Mouse (Mus musculus): ENCODE data around the gene Rhod.
"Not testable (repeated sequence)": the region's sequence is repeated elsewhere in the genome, so short reads cannot be mapped to it uniquely, and the experiment has no call there.

Rhod gene

GRCm38 (mm10) chr19:4417183-4417582 is 22.0 kb downstream of the Rhod start:
- DNase-seq (ENCODE audit: extremely low read depth, insufficient read length, low spot score), result no peak

- DNase-seq (ENCODE audit: extremely low read depth, insufficient read length, low spot score), result peak; percentile 52
Measured at GRCm38 (mm10) chr19:4414631-4415030, 24.6 kb downstream of the Rhod start.

GRCm38 (mm10) chr19:4409062-4409461 is 30.2 kb downstream of the Rhod start:
- peak; percentile 14 for DNase-seq (ENCODE audit: extremely low read depth, insufficient read length, low spot score)

GRCm38 (mm10) chr19:4404840-4405239 is 34.4 kb downstream of the Rhod start:
- no peak for DNase-seq (ENCODE audit: extremely low read depth, insufficient read length, low spot score)

- no peak for DNase-seq (ENCODE audit: extremely low read depth, insufficient read length, low spot score)
Measured at GRCm38 (mm10) chr19:4398959-4399358, 40.3 kb downstream of the Rhod start.

GRCm38 (mm10) chr19:4398630-4398948 is 40.6 kb downstream of the Rhod start:
- DNase-seq (ENCODE audit: extremely low read depth, insufficient read length, low spot score), result no peak

- DNase-seq (ENCODE audit: extremely low read depth, insufficient read length, low spot score), result peak; percentile 16
Measured at GRCm38 (mm10) chr19:4397798-4398629, 41.2 kb downstream of the Rhod start, which contains the start of gene Kdm2a. Kdm2a (minus strand) TSS chr19:4398285.

GRCm38 (mm10) chr19:4396998-4397797 is 42.0 kb downstream of the Rhod start:
- DNase-seq (ENCODE audit: extremely low read depth, insufficient read length, low spot score), result peak; percentile 98

- peak; percentile 34 for DNase-seq (ENCODE audit: extremely low read depth, insufficient read length, low spot score)
Measured at GRCm38 (mm10) chr19:4396081-4396997, 42.9 kb downstream of the Rhod start.

GRCm38 (mm10) chr19:4387276-4387675 is 52.0 kb downstream of the Rhod start:
- DNase-seq (ENCODE audit: extremely low read depth, insufficient read length, low spot score), result no peak

- DNase-seq (ENCODE audit: extremely low read depth, insufficient read length, low spot score), result no peak
Measured at GRCm38 (mm10) chr19:4385026-4385425, 54.2 kb downstream of the Rhod start.

- no peak for DNase-seq (ENCODE audit: extremely low read depth, insufficient read length, low spot score)
Measured at GRCm38 (mm10) chr19:4384322-4384721, 54.9 kb downstream of the Rhod start.

GRCm38 (mm10) chr19:4383306-4383705 is 55.9 kb downstream of the Rhod start:
- no peak for DNase-seq (ENCODE audit: extremely low read depth, insufficient read length, low spot score)

GRCm38 (mm10) chr19:4382303-4382702 is 56.9 kb downstream of the Rhod start:
- DNase-seq (ENCODE audit: extremely low read depth, insufficient read length, low spot score), result not testable (repeated sequence)
